Mouse (Mus musculus): ENCODE data around the gene Gm3415. TPM values are rescaled to one million over a fixed set of nuclear protein-coding genes. Genes with fewer than 3 reads are reported as not detected.
"Not testable (repeated sequence)": the region's sequence is repeated elsewhere in the genome, so short reads cannot be mapped to it uniquely, and the experiment has no call there.

The Gm3415 gene
- not detected in 2 replicates for polyA plus RNA-seq (2012; ENCODE audit: insufficient read depth, insufficient read length, missing spikeins)

GRCm38 (mm10) chr5:146555836-146556235 is at the start of gene Gm3415:
Gm3415 (plus strand) TSS chr5:146556136.
- not testable (repeated sequence) for H3K4me1 ChIP-seq (ENCODE audit: control insufficient read depth, insufficient read depth, low read length); H3K4me3 ChIP-seq (ENCODE audit: insufficient read depth, low read length); H3K27ac ChIP-seq (ENCODE audit: insufficient read depth, low read depth, low read length)

- H3K4me3 ChIP-seq (ENCODE audit: insufficient read depth, low read length); H3K4me1 ChIP-seq (ENCODE audit: control insufficient read depth, insufficient read depth, low read length): not testable (repeated sequence)
Observed at GRCm38 (mm10) chr5:146513823-146514222, 42.1 kb upstream of the Gm3415 start, which contains the start of gene Gm3402. Gm3402 (plus strand) TSS chr5:146514123.

GRCm38 (mm10) chr5:146525501-146525900 is 30.4 kb upstream of the Gm3415 start, which contains the start of gene Gm3404:
Gm3404 (plus strand) TSS chr5:146525801.
- not testable (repeated sequence) for H3K27ac ChIP-seq (ENCODE audit: insufficient read depth, low read depth, low read length); H3K4me1 ChIP-seq (ENCODE audit: control insufficient read depth, insufficient read depth, low read length)

More at GRCm38 (mm10) chr5:146513823-146514222, 42.1 kb upstream of the Gm3415 start, which contains the start of gene Gm3402:
- not testable (repeated sequence) for H3K27ac ChIP-seq (ENCODE audit: insufficient read depth, low read depth, low read length)

GRCm38 (mm10) chr5:146537347-146537746 is 18.6 kb upstream of the Gm3415 start, which contains the start of gene Gm3409:
Gm3409 (plus strand) TSS chr5:146537647.
- H3K27ac ChIP-seq (ENCODE audit: insufficient read depth, low read depth, low read length); H3K4me1 ChIP-seq (ENCODE audit: control insufficient read depth, insufficient read depth, low read length); H3K4me3 ChIP-seq (ENCODE audit: insufficient read depth, low read length): not testable (repeated sequence)

More at GRCm38 (mm10) chr5:146525501-146525900, 30.4 kb upstream of the Gm3415 start, which contains the start of gene Gm3404:
- not testable (repeated sequence) for H3K4me3 ChIP-seq (ENCODE audit: insufficient read depth, low read length)

GRCm38 (mm10) chr5:146564259-146564658 is 8.3 kb downstream of the Gm3415 start:
- Histone ChIP-seq H3K27ac (ENCODE audit: insufficient read depth, low read depth, low read length) (no peak overlapping the region), H3K4me3 (ENCODE audit: insufficient read depth, low read length) (no peak overlapping the region), H3K4me1 (ENCODE audit: control insufficient read depth, insufficient read depth, low read length) (no peaks in the 10 kb centered on the region)
- no peak for TF ChIP-seq CTCF (IDR thresholded peaks at IDR 0.05; ENCODE audit: low read depth, low read length)
- no peak for TF ChIP-seq POLR2A (IDR thresholded peaks at IDR 0.05; ENCODE audit: borderline replicate concordance, low read depth, low read length)

- Histone ChIP-seq H3K4me3 (ENCODE audit: insufficient read depth, low read length) (no peak overlapping the region), H3K4me1 (ENCODE audit: control insufficient read depth, insufficient read depth, low read length) (no peaks in the 10 kb centered on the region), H3K27ac (ENCODE audit: insufficient read depth, low read depth, low read length) (no peak overlapping the region)
- TF ChIP-seq CTCF (IDR thresholded peaks at IDR 0.05; ENCODE audit: low read depth, low read length) (no peak), POLR2A (IDR thresholded peaks at IDR 0.05; ENCODE audit: borderline replicate concordance, low read depth, low read length) (no peak)
Observed at GRCm38 (mm10) chr5:146567054-146567453, 11.1 kb downstream of the Gm3415 start.

- not testable (repeated sequence) for H3K4me1 ChIP-seq (ENCODE audit: control insufficient read depth, insufficient read depth, low read length); H3K4me3 ChIP-seq (ENCODE audit: insufficient read depth, low read length); H3K27ac ChIP-seq (ENCODE audit: insufficient read depth, low read depth, low read length)
Observed at GRCm38 (mm10) chr5:146570179-146570578, 14.2 kb downstream of the Gm3415 start.

- H3K4me3 ChIP-seq (ENCODE audit: insufficient read depth, low read length); H3K4me1 ChIP-seq (ENCODE audit: control insufficient read depth, insufficient read depth, low read length); H3K27ac ChIP-seq (ENCODE audit: insufficient read depth, low read depth, low read length): not testable (repeated sequence)
Observed at GRCm38 (mm10) chr5:146571830-146572734, 16.1 kb downstream of the Gm3415 start.

DNA sequence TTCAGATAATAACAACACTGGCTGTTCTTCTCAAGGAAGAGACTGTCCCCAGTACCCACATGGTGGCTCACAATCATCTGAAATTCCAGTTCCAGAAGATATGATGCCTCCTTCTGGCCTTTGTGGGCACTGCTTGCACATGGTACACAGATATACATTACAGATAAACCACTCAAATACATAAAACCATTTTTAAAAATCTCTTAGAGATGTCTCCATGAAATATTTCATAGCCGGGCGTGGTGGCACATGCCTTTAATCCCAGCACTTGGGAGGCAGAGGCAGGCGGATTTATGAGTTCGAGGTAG is 16.8 kb downstream of the Gm3415 start:
- H3K27ac ChIP-seq (ENCODE audit: insufficient read depth, low read depth, low read length); H3K4me3 ChIP-seq (ENCODE audit: insufficient read depth, low read length); H3K4me1 ChIP-seq (ENCODE audit: control insufficient read depth, insufficient read depth, low read length): not testable (repeated sequence)

- H3K27ac ChIP-seq (ENCODE audit: insufficient read depth, low read depth, low read length) = no peak overlapping the region
- no peak overlapping the region for H3K4me3 ChIP-seq (ENCODE audit: insufficient read depth, low read length)
- no peaks in the 10 kb centered on the region for H3K4me1 ChIP-seq (ENCODE audit: control insufficient read depth, insufficient read depth, low read length)
- no peak for TF ChIP-seq CTCF (IDR thresholded peaks at IDR 0.05; ENCODE audit: low read depth, low read length)
- no peak for TF ChIP-seq POLR2A (IDR thresholded peaks at IDR 0.05; ENCODE audit: borderline replicate concordance, low read depth, low read length)
Observed at GRCm38 (mm10) chr5:146576668-146577067, 20.7 kb downstream of the Gm3415 start.

DNA sequence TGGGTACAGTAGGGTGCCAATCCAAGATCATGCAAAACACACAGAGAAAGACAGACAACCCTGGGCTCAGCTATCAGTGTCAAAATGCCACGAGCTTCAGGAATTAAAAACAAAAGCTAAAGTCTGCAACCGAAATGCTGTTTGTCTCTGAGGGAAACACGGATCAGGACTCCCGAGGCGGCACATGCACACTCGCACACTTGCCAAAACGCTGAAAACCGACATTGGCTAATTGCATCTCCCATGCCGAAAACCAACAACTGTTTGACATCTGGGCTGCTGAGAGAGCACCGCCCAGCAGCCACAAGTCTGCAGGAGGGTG is 28.2 kb downstream of the Gm3415 start:
- Histone ChIP-seq H3K4me3 (ENCODE audit: insufficient read depth, low read length) (no peak overlapping the region), H3K27ac (ENCODE audit: insufficient read depth, low read depth, low read length) (no peak overlapping the region), H3K4me1 (ENCODE audit: control insufficient read depth, insufficient read depth, low read length) (no peaks in the 10 kb centered on the region)
- TF ChIP-seq POLR2A (IDR thresholded peaks at IDR 0.05; ENCODE audit: borderline replicate concordance, low read depth, low read length) (no peak), CTCF (IDR thresholded peaks at IDR 0.05; ENCODE audit: low read depth, low read length) (no peak)
